Mouse (Mus musculus) v-Abl transformed pro-B cells (cell line): ENCODE data around the gene Ewsr1.

Source experiments
- in situ Hi-C, 2 experiments: fragments of 400-800 bp; cut with MboI; formaldehyde crosslinking; loops; one replicate each; pipeline ENCODE4 v1.15.1; 2025; ENCODE audit not compliant: unreplicated experiment in 2 of 2

Ewsr1 gene

DNA sequence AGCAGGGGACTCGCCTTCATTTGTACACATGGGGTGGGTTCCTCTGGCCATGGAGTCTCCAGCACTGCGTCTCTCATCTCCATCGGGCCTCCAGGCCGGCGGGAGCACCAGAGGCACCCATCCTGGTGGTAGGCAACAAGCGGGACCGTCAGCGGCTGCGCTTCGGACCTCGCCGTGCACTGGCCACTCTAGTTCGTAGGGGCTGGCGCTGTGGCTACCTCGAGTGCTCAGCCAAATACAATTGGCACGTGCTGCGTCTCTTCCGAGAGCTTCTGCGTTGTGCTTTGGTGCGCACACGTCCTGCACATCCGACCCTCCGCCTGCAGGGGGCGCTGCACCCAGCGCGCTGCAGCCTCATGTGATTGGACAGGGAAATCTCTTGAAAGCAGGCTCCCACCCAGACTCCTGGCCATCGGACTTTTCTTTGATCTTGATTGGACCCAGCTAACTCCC, 39.3 kb downstream of the Ewsr1 start:
- in situ Hi-C loops: loop anchor here in 1 of 2 experiments (5.0 kb wide), 1 partner anchor 72 kb away; the partner anchor contains the start of gene Ap1b1

DNA sequence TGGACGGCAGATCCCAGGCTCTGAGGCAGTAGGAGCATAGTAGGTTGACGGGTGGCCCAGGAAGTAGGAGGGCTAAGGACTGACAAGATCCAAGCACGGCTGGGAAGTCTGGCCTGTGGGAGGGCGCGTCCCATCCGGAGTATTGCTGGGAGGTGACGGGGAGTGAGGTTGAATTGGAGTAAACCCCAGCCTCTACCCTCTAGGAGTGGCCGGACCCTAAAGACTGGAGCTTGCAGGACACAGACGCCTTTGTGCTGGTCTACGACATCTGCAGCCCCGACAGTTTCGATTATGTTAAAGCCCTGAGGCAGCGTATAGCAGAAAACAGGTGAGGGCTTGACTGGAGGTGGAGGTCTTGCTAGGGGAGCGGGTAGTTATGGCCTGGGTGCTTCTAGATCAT, 39.8 kb downstream of the Ewsr1 start:
- in situ Hi-C loops: no loop called here

DNA sequence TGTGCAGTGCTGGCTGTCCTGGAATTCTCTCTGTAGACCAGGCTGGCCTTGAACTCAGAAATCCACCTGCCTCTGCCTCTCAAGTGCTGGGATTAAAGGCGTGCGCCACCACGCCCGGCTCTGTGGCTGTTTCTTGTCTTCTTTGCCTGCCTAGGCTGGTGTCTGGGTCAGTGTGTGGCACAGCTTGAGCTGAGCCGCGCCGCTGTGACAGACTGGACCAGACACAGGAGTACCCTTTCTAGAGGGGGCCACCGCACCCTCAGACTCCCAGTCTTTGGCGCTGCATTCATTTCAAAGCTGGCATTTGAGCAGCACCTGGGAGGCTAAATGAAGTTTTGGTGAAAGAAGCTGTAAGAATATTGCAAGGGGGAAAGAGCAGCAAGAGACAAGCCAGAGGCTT, 40.3 kb downstream of the Ewsr1 start:
- in situ Hi-C loops: no loop called here

DNA sequence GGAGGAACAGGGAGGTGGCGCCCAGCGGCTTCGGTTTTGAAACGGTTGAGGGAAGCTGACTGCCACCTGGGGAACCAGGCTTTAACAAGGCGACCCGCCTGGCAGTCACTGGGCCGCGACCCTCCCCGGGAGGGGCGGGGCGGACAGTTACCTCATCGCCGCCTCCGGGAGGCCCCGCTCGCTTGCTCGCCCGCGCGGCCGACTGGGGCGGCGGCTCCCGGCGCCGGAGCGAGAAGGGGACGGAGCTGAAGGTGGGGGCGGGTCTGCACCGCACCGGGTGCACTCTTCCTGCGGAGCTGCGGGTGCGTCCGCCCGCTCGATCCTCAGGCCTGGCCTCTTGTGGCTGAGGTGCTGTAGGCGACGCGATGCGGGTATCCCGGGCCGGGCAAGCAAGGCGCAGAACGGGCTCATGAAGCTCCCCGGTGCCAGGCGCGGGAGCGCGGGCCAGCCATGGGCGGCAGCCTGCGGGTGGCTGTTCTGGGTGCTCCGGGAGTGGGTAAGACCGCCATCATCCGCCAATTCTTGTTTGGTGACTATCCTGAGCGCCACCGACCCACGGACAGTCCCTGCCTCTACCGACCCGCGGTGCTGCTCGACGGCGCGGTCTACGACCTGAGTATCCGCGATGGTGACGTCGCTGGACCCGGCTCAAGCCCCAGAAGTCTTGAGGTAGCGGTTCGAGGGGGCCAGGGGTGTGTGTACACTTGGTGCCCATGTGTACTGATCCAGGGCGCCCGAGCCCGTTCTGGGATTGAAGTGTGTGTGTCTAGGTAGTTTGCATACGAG, 41.0 kb downstream of the Ewsr1 start, which contains the start of gene Rasl10a:
Gene Rasl10a (plus strand): TSS at position 273 of the 786 bp plus-strand sequence.
- in situ Hi-C loops: no loop called here

DNA sequence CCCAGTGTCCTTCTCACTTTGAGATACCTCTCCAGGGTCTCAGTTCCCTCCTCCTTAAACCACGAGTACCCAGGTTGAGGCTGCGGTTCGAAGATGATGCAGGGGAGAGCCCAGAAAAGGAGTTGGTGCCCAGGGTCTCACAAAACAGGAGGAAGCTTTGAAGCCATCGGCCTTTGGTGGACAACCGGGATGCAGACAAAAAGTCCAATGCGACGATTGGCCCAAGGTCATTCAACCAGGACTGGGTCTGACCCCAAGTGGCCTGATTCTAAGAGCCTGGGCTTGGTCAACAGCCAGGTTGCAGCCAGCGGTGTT, 41.6 kb downstream of the Ewsr1 start:
- in situ Hi-C loops: no loop called here

DNA sequence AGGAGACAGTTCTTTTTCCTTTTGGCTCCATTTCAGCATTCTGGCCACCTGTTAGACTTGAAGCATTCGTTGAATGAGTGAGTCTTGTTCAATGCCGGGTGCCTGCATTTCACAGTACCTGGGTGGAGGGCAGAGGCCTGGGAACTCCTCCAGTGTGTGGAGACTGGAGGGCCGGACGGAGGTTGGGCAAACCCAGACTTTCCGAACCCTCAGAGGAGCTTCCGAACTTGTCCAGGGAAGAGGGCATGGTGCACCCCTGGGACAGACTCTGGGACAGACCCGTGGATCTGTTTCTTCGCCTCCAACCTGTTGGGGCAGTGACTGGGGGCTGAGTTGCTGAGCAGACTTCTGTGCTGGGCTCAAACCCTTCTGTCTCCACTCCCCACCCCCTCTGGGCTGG, 42.0 kb downstream of the Ewsr1 start:
- in situ Hi-C loops: no loop called here

DNA sequence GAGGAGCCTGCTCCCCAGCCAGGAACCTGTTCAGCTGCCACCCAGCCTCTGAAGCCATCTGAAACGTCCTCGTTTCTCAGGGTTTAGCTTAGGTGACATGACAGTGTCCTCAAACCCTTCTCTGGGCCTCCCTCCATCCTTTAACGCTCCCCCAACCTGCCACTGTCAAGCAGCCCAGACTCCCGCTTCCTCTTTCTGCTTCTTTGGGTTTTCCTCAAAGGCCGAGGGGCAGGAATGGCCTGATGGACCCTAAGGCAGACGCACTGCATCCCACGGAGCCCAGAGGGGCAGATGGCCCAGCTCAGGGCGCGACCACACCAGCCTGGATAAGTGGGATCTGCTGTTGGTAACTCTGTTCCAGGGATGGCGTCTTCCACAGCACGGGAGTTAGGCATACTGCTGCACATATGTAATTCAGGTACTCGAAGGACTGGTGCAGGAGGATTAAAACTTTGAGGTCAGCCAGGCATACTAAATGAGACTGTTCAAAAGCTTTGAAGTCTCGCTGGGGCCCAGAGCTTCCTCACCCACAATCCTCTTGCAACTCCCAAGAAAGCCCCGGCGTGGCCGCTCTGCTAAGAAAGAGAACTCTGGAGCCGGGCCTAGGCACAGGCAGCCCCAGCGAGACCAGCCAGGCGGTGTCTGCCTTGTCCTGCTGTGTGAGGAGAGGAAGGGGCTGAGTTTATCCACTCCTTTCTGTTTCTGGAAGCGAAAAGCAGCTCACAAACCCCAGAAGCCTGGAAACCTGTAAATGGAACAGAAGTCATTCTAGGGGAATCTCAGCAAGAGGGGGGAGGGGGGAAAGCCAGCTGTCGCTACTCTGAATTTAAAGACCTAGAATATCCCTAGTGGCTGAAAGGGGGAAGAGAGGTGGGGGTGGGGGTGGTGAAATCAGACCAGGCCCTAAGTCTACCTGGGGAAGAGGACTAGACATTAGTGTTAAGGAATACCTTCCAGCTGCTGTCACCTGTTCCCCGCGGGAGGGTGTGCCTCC, 42.8 kb downstream of the Ewsr1 start:
- in situ Hi-C loops: no loop called here

DNA sequence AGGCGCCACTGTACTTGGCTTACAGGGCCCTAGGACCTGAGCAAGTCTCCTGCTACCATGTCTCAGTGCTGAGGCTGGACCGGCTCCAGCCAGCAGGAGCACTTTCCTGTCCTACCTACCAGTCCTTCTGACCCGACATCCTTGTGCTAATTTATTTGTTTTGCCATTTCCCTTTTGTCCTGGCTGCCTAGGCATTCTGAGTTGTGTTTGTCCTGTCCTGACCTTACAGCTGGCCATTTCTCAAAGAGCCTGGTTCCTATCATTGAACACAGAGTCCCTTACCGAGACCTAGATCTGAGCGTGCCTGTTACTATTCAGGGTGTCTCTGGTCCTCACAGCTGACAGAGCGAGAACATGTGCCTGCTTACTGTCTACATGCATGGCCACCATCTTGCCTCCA, 44.2 kb downstream of the Ewsr1 start:
- in situ Hi-C loops: no loop called here

DNA sequence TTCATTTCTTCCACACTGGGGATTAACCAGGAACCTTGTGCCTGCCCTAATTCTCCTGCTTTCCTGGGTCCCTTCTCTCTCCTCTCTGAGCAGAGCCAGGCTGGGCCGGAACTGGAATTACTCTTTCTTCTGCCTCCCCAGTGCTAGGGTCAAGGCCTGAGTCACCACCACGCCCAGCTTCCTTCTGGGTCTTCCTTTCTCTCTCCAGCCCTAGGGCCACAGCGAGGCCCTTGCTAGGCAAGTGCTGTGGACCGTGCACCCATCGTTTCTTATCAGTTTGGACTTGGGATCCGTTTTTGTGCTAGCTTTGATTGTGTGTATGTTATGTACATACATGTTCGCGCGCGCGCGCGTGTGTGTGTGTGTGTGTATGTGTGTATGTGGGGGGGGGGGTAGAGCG, 44.9 kb downstream of the Ewsr1 start:
- in situ Hi-C loops: no loop called here

DNA sequence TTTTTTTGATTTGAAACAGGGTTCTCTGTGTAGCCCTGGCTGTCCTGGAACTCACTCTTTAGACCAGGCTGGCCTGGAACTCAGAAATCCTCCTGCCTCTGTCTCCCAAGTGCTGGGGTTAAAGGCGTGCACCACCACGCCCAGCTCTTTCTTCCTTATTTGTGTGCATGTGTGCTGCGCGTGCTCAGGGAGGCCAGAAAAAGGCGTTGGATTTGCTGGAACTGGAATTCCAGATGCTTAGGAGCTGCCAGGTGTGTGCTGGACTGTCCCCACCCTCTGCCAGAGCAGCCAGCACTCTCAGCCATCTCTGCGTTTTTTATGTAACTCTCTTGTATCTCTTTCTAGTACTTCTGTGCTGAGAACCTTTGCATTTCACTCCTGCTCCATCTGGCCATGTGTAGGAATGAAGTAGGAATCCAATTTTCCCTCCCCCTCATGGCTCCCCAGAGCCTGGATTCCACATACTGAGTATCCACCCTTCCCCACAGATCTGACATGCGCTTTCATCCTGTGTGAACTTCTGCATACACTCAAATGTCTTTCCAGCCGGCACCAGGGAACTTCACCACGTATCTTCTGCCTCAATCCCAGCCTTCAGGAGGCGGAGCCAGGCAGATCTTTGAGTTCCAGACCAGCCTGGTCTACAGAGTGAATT, 46.7 kb downstream of the Ewsr1 start:
- in situ Hi-C loops: no loop called here

DNA sequence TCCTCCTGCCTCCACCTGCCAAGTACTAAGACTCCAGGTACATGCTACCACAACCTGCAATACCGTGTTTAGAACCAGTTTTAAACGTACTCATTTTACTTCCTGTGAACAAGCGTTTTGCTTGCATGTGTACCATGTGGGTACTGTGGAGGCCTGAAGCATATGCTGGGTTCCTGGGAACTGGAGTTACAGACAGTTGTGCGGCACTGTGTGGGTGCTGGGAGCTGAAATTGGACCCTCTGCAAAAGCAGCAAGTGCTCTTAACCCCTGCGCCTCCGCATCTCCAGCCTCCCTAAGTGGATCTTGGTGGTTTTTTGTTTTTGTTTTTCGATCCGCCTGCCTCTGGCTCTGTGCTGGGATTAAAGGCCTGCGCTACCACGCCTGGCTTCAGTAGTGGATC, 47.4 kb downstream of the Ewsr1 start:
- in situ Hi-C loops: no loop called here

DNA sequence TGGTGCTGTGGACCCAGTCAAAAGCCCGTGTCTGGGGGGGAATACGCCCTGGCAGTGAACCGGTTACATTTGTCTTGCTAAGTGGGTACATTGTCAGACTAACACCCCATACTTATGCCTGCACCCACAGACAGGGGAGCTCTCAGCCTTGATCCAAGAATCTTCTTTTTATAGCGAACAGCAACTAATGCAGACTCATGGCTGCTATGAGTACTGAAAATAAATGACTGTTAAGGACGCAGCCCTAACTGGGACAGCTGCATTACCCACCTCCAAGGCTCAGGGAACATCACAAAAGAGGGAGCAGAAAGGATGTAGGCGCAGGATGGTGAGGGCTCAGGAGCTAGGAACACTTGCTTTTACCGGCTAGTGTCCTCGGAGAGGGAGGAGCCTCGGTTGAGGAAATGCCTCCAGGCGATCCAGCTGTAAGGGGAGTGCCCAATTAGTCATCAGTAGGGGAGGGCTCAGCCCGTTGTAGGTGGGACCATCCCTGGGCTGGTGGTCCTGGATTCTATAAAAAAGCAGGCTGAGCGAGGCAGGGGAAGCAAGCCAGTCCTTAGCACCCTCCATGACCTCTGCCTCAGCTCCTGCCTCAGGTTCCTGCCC, 52.6 kb downstream of the Ewsr1 start:
- in situ Hi-C loops: no loop called here

DNA sequence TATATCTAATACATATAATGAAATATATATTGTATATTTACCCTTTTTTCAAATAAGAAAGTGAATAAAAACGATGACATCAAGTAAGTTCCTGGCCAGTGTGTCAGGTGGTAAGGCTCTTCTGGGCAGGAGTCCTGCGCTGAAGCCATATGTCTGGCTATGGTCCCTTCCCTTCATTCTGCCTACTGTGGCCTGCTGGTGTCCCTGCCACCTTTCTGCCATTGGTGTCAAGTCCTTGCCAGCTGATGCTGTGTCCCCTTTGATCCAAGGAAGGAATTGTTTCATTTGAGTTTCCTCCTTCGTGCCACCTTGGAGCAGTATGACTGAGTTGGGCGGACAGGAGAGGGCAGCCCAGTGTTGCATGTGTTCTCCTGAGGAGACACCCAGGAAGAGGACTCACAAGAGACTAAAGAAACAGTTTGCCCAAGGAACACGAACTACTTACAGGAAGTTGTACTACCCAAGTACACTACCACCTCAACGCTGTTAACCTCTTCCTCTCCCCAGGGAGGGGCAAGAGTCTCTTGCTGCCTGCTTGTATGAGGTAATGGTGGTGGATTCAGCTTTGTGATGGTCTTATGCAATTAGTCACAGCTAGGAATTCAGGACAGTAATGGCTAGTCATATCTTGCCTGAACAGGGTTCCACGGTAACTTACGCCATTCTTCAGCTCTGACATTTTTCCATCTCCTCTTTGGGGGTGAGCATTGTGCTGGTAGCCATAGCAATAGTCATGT, 56.3 kb downstream of the Ewsr1 start:
- in situ Hi-C loops: no loop called here

DNA sequence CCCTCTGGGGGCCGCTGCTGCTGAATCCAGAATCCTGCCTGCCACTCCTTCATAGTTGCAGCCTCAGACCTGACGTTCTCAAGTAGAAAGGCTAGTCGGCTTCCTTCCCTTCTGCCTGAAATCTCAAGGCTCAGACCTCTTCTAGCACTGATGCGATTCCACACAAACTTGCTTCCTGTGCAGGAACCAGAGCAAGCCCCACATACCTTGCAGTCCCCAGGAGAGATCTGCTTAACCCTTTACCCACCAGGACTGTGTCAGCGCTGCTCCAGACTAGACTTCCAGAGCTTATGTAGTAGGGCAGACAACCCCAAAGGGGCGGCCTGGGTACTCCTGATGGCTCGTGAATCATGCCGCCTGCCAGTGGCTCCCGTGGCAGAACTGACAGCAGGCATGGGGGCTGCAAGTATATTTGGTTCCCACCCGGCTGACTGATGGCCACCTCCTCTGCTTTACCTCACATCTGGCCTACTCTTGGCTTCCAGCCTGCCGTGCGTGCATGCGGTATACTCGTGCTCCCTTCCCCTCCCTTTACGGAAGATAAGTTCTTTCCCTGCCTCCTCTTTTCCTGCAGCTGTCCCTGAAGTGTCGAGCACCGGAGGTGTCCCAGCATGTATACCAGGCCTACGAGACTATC, 57.8 kb downstream of the Ewsr1 start:
- in situ Hi-C loops: no loop called here

DNA sequence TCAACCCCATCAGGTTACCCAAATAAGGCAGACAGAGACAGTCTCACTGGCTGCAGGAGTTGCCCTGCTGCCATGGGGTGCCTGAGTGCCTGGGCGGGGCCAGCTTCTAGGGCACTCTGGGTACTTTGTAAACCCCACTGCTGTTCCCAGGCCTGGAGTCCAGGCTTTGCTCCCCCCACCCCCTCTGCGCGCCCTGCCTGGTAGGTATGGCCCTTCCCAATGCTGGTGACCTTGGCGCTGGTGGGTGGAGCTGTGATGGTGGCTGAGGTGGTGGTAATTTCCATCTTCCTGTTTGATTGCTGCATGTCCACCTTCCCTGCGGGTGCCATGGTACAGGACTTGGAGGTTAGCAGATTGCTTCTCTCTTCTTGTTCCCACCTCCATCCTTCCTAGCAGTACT, 58.5 kb downstream of the Ewsr1 start:
- in situ Hi-C loops: no loop called here

DNA sequence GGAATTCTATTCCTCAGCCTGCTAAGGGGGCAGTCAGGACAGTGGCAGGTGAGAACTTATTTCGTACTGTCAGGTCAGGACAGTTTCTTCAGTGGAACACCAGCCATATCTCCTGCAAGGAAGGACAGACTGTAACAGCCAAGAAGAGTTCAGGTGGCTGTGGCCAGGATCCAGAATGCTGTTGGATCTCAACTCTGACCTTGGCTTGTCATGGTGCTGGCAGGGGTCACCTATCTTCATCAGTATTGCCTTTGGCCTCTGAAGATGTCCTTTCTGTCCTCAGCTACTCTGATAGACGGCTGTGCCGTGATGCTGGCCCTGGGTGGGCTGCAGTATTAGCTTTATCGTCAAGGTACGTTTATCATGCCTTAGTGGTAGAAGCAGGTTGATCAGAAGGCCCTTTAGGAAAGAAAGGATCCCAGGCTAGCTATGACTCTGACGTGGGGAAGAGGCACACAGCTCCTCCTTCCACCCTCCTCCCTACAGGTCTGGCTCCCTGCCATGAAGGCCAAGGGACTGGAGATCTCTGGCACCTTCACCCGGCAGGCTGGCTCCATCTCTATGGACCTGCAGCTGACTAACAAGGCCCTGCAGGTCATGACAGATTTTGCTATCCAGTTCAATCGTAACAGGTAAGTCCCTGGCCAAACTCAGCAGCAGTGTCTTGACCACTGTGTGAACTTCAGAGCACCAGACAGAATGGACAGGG, 61.8 kb downstream of the Ewsr1 start:
- in situ Hi-C loops: no loop called here

DNA sequence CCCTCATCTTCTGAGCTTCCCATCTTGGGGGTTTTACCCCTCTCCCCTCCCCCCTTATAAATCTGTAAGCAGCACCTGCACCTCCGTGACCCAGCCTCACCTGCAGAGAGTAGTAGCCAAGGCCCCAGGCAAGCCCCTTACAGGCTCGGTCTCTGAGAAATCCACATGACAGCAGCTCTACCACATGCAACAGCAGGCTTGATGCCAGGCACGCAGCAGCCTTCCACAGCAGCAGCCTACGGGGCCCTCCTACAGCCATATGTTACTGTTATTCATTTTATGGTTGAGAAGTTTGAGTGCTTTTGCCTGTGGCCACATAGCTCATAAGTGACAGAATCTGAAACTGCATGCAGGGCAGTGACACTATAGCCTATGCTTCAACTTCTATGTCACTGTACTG, 63.6 kb downstream of the Ewsr1 start:
- in situ Hi-C loops: no loop called here

DNA sequence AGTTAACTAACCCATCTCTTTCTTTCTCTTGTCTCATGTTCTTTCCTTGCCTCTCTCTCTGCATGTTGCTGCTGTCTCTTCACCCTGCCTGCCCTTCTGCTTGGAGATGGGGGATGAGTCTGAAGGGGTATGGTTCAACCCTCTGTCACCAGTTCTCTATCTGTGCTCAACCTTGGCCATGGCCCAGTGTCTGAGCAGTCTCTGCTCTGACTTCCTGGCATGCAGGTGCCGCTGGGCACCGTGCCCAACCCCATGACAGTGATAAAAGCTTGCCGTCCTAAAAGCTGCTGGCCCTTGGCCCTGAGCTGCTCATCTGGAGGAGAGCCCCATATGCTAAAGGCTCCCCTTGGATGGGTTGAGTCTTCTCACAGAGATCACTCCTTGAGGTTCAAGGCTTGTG, 65.9 kb downstream of the Ewsr1 start:
- in situ Hi-C loops: no loop called here

DNA sequence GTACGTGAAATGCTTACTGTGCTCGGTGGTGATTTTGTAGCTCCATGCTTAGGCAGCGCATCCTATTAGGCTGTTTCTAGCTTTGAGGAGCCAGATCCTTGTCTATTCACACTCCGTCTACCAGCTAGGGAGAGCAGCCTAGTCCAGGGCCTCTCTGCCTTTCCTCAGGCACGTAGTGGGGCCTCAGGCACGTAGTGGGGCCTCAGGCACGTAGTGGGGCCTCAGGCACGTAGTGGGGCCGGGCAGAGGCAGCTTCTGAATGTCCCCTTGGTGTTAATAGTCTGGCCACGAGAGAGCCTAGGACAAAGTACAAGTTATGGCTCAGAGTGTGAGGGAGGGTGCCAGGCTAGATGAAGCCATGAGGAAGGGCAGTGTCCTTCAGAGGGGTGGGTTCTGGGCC, 66.4 kb downstream of the Ewsr1 start:
- in situ Hi-C loops: no loop called here
